Mouse (Mus musculus) liver, embryonic 16.5 days (tissue): ENCODE results near the gene Wfikkn1. TPM values are rescaled to one million over a fixed set of nuclear protein-coding genes. Genes with fewer than 3 reads are reported as not detected.

ENCODE experiments used
- ATAC-seq: fragments of 200-750 bp; cut with Nextera tagmentation; 2 replicates; pipeline ENCODE4 v1.8.0; 2017; ENCODE audit warnings: low read depth, mild to moderate bottlenecking, moderate number of reproducible peaks, moderate library complexity
- H3K27ac ChIP-seq: fragments of 300-500 bp; sonication (generic); 2 replicates; pipeline ENCODE4 v1.5.1; 2014; ENCODE audit warnings: mild to moderate bottlenecking, low read length
- H3K27me3 ChIP-seq: fragments of 300-500 bp; sonication (generic); 2 replicates; pipeline ENCODE4 v1.6.1; 2014; ENCODE audit warnings: low read depth, low read length, mixed read lengths; ENCODE audit not compliant: control insufficient read depth, insufficient read depth
- H3K36me3 ChIP-seq: fragments of 300-500 bp; sonication (generic); 2 replicates; pipeline ENCODE4 v1.6.1; 2014; ENCODE audit warnings: mild to moderate bottlenecking; ENCODE audit not compliant: control insufficient read depth, insufficient read depth
- H3K4me1 ChIP-seq: fragments of 300-500 bp; sonication (generic); 2 replicates; pipeline ENCODE4 v1.6.1; 2014; ENCODE audit warnings: low read depth, low read length, mixed read lengths; ENCODE audit not compliant: control insufficient read depth
- H3K4me2 ChIP-seq: fragments of 300-500 bp; sonication (generic); 2 replicates; pipeline ENCODE4 v1.6.1; 2014; ENCODE audit warnings: low read depth, low read length, mixed read lengths
- H3K4me3 ChIP-seq: fragments of 300-500 bp; sonication (generic); 2 replicates; pipeline ENCODE4 v1.5.1; 2014; ENCODE audit warnings: low read depth, mild to moderate bottlenecking, low read length
- H3K9ac ChIP-seq: fragments of 300-500 bp; sonication (generic); 2 replicates; pipeline ENCODE4 v1.6.1; 2014; ENCODE audit warnings: low read depth, low read length
- H3K9me3 ChIP-seq: fragments of 300-500 bp; sonication (generic); replicated peaks from 2 replicates; pipeline ENCODE4 v1.6.1; 2016; ENCODE audit warnings: low read length; ENCODE audit not compliant: control insufficient read depth
- WGBS: fragments of 180-500 bp; shearing (Covaris S2); extraction: QIAGEN DNeasy Blood & Tissue Kit; methylation state at CpG from one replicate; pipeline ENCODE4 v1.1.7; 2014; ENCODE audit not compliant: insufficient replicate concordance; 5-methylcytosine and 5-hydroxymethylcytosine counted together
- polyA plus RNA-seq: library from polyadenylated mRNA; unstranded; fragments of >200 nt; fragmentation: Nextera tagmentation; extraction: Ambion mirVana; gene quantifications from 2 replicates; pipeline ENCODE4 v1.2.1, GENCODE M21; 2015

Gene Wfikkn1
- polyA plus RNA-seq, 1 experiment from 2014 or later: 0.30 TPM

GRCm38 (mm10) chr17:25913877-25914275, 33.2 kb upstream of the Wfikkn1 start:
- Histone ChIP-seq H3K4me1 (peaks cover 35% of the 10 kb centered on the region), H3K9me3 (no peaks in the 10 kb centered on the region), H3K36me3 (no peaks in the 10 kb centered on the region), H3K27me3 (no peaks in the 10 kb centered on the region), H3K27ac (no peak overlapping the region), H3K4me2 (no peak overlapping the region), H3K4me3 (no peak overlapping the region), H3K9ac (no peak overlapping the region)
- ATAC-seq: no peak
- 9% methylated on average over 1 of the region's 1 CpGs for WGBS

GRCm38 (mm10) chr17:25913186-25913876, 32.7 kb upstream of the Wfikkn1 start:
- Histone ChIP-seq H3K9ac (no peak overlapping the region), H3K4me3 (no peak overlapping the region), H3K27ac (no peak overlapping the region), H3K4me1 (peaks cover 29% of the 10 kb centered on the region), H3K36me3 (no peaks in the 10 kb centered on the region), H3K9me3 (no peaks in the 10 kb centered on the region), H3K27me3 (no peaks in the 10 kb centered on the region), H3K4me2 (no peak overlapping the region)
- ATAC-seq: no peak; the same call in 1 of the 2 replicates
- 52% methylated on average over 14 of the region's 14 CpGs for WGBS

GRCm38 (mm10) chr17:25911816-25912215, 31.2 kb upstream of the Wfikkn1 start:
- no peak overlapping the region for H3K9ac ChIP-seq
- no peaks in the 10 kb centered on the region for H3K36me3 ChIP-seq
- H3K9me3 ChIP-seq: no peaks in the 10 kb centered on the region
- no peak overlapping the region for H3K27ac ChIP-seq
- no peak overlapping the region for H3K4me2 ChIP-seq
- ATAC-seq: no peak
- peaks cover 16% of the 10 kb centered on the region for H3K4me1 ChIP-seq
- no peak overlapping the region for H3K4me3 ChIP-seq
- WGBS: 64% methylated on average over 4 of the region's 4 CpGs
- H3K27me3 ChIP-seq: no peaks in the 10 kb centered on the region

GRCm38 (mm10) chr17:25907640-25908039, 27.0 kb upstream of the Wfikkn1 start:
- Histone ChIP-seq H3K4me3 (no peak overlapping the region), H3K36me3 (no peaks in the 10 kb centered on the region), H3K27me3 (no peaks in the 10 kb centered on the region), H3K4me2 (no peak overlapping the region), H3K27ac (no peak overlapping the region), H3K9me3 (no peaks in the 10 kb centered on the region), H3K9ac (no peak overlapping the region), H3K4me1 (no peaks in the 10 kb centered on the region; the same call in 1 of the 2 replicates)
- WGBS: 62% methylated on average over 2 of the region's 2 CpGs
- no peak for ATAC-seq

GRCm38 (mm10) chr17:25903061-25903460, 22.4 kb upstream of the Wfikkn1 start:
- Histone ChIP-seq H3K27ac (no peak overlapping the region), H3K27me3 (no peaks in the 10 kb centered on the region), H3K9ac (no peak overlapping the region), H3K4me2 (no peak overlapping the region), H3K4me3 (no peak overlapping the region), H3K4me1 (no peaks in the 10 kb centered on the region; the same call in 1 of the 2 replicates), H3K36me3 (peaks cover 6% of the 10 kb centered on the region; the same call in 1 of the 2 replicates), H3K9me3 (no peaks in the 10 kb centered on the region)
- WGBS: 52% methylated on average over 3 of the region's 3 CpGs
- ATAC-seq: no peak

- WGBS: 59% methylated on average over 1 of the region's 1 CpGs
- Histone ChIP-seq H3K4me1 (peaks cover 6% of the 10 kb centered on the region; the same call in 1 of the 2 replicates), H3K9me3 (no peaks in the 10 kb centered on the region), H3K4me3 (no peak overlapping the region), H3K27me3 (no peaks in the 10 kb centered on the region), H3K9ac (no peak overlapping the region), H3K4me2 (no peak overlapping the region), H3K27ac (no peak overlapping the region), H3K36me3 (peaks cover 6% of the 10 kb centered on the region; the same call in 1 of the 2 replicates)
- ATAC-seq: no peak
These were observed 19.5 kb upstream of the Wfikkn1 start for GRCm38 (mm10) chr17:25900193-25900592.

- no peak overlapping the region for H3K4me2 ChIP-seq
- H3K27ac ChIP-seq: no peak overlapping the region
- no peaks in the 10 kb centered on the region for H3K9me3 ChIP-seq
- H3K27me3 ChIP-seq: no peaks in the 10 kb centered on the region
- H3K4me3 ChIP-seq: no peak overlapping the region
- H3K4me1 ChIP-seq: peaks cover 6% of the 10 kb centered on the region; the same call in 1 of the 2 replicates
- H3K9ac ChIP-seq: no peak overlapping the region
- ATAC-seq: no peak
- H3K36me3 ChIP-seq: peaks cover 6% of the 10 kb centered on the region; the same call in 1 of the 2 replicates
- WGBS: 75% methylated on average over 12 of the region's 12 CpGs
These were observed 15.2 kb upstream of the Wfikkn1 start for GRCm38 (mm10) chr17:25895891-25896290.

DNA sequence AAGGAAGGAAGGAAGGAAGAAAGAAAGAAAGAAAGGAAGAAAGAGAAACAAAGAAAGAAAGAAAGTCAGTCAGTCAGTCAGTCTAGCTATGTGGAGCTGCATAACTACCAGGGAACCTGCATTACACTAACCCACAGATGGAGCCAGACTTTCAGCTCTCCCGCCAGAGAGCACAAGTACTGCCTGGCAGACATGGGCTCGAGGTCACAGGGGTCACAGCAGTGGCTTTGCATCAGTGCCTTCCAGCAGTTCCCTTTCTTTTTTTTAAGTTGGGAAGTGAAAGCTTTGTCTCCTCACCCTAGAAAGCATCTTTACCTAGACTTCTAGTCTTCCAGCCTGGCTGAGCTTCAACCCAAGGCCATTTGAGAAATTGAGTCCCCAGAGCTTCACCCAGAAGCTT, 14.8 kb upstream of the Wfikkn1 start:
- WGBS: 30% methylated on average over 2 of the region's 2 CpGs
- H3K9me3 ChIP-seq: no peaks in the 10 kb centered on the region
- no peak overlapping the region for H3K4me3 ChIP-seq
- no peaks in the 10 kb centered on the region for H3K27me3 ChIP-seq
- H3K9ac ChIP-seq: no peak overlapping the region
- no peak overlapping the region for H3K27ac ChIP-seq
- H3K36me3 ChIP-seq: peaks cover under 1% of the 10 kb centered on the region; the same call in 1 of the 2 replicates
- H3K4me1 ChIP-seq: peaks cover 6% of the 10 kb centered on the region; the same call in 1 of the 2 replicates
- no peak overlapping the region for H3K4me2 ChIP-seq
- no peak for ATAC-seq

GRCm38 (mm10) chr17:25893975-25894617, 13.4 kb upstream of the Wfikkn1 start:
- peak; percentile 58; the same call in 1 of the 2 replicates for ATAC-seq
- Histone ChIP-seq H3K4me3 (no peak overlapping the region), H3K27ac (no peak overlapping the region), H3K9me3 (no peaks in the 10 kb centered on the region), H3K4me2 (no peak overlapping the region), H3K4me1 (peaks cover 6% of the 10 kb centered on the region; the same call in 1 of the 2 replicates), H3K9ac (no peak overlapping the region), H3K36me3 (no peaks in the 10 kb centered on the region), H3K27me3 (no peaks in the 10 kb centered on the region)
- 34% methylated on average over 2 of the region's 2 CpGs for WGBS
